Comparison of ENCODE assay signal across 12 mouse cellular contexts in genomic region chr14:25236421-25236973, GRCm38 (mm10).
DNase-seq lines count a peak whose midpoint lies in the region; ATAC-seq and TF ChIP-seq lines count a peak whose summit lies in the region.
"Had no signal": no experiment of that assay in that cellular context is flagged by ENCODE, and none has a peak within 500 bp of the region (broad histone marks: within the 10 kb centered on the region; RNA-seq: fewer than 3 reads in every experiment).

No protein-coding gene starts in this region.

- no peak for TF ChIP-seq CTCF in layer of hippocampus, adult 2 months (conservative IDR thresholded peaks at IDR 0.05)

- DNase-seq in heart, adult 8-10 months (ENCODE audit: low spot score), result peak; percentile 28
- DNase-seq in heart, embryonic 10.5 days (ENCODE audit: low spot score), result no peak
- peak; percentile 44 for DNase-seq in gastrocnemius, postnatal 10 days
- peak; percentile 53 for DNase-seq in layer of hippocampus, adult 2 months (ENCODE audit: low spot score in 2 of 2)
- DNase-seq in adipocyte (ENCODE audit: low spot score), result no peak
- DNase-seq in adrenal gland, adult 18-20 months (ENCODE audit: low spot score in 2 of 2), result no peak

- H3K27me3 ChIP-seq in heart, embryonic 10.5 days (ENCODE audit: insufficient read depth, poor library complexity, severe bottlenecking), result no peaks in the 10 kb centered on the region
- H3K27me3 ChIP-seq in neural tube, embryonic 15.5 days (replicated peaks), result no peaks in the 10 kb centered on the region
- H3K27me3 ChIP-seq in kidney, embryonic 14.5 days (ENCODE audit: control insufficient read depth, insufficient read depth, low read length), result no peaks in the 10 kb centered on the region
- H3K27me3 ChIP-seq: embryonic facial prominence, embryonic 12.5 days; neural tube, embryonic 12.5 days had no signal

- 75% methylated on average over 13 of the region's 13 CpGs for WGBS in heart, embryonic 10.5 days
- 64% methylated on average over 13 of the region's 13 CpGs for WGBS in neural tube, embryonic 15.5 days
- WGBS in kidney, embryonic 14.5 days, result 76% methylated on average over 13 of the region's 13 CpGs

- no peak overlapping the region for H3K9ac ChIP-seq in neural tube, embryonic 15.5 days (replicated peaks)
- no peak overlapping the region for H3K9ac ChIP-seq in kidney, embryonic 14.5 days (ENCODE audit: low read depth, low read length)
- H3K9ac ChIP-seq: embryonic facial prominence, embryonic 12.5 days; neural tube, embryonic 12.5 days had no signal

- no peak overlapping the region for H3K4me3 ChIP-seq in heart, embryonic 10.5 days
- H3K4me3 ChIP-seq in layer of hippocampus, adult 2 months, result no peak overlapping the region
- H3K4me3 ChIP-seq in neural tube, embryonic 15.5 days (replicated peaks), result no peak overlapping the region
- no peak overlapping the region for H3K4me3 ChIP-seq in kidney, embryonic 14.5 days (ENCODE audit: low read length)
- H3K4me3 ChIP-seq: embryonic facial prominence, embryonic 12.5 days; neural tube, embryonic 12.5 days had no signal

- no peaks in the 10 kb centered on the region for H3K36me3 ChIP-seq in heart, embryonic 10.5 days
- no peaks in the 10 kb centered on the region for H3K36me3 ChIP-seq in neural tube, embryonic 15.5 days
- no peaks in the 10 kb centered on the region for H3K36me3 ChIP-seq in kidney, embryonic 14.5 days (ENCODE audit: control insufficient read depth, insufficient read depth, low read length)
- H3K36me3 ChIP-seq: embryonic facial prominence, embryonic 12.5 days; G1E; neural tube, embryonic 12.5 days had no signal

- peaks cover 27% of the 10 kb centered on the region for H3K4me1 ChIP-seq in heart, embryonic 10.5 days
- peaks cover 14% of the 10 kb centered on the region for H3K4me1 ChIP-seq in neural tube, embryonic 15.5 days
- 0 out of 2 replicates have a peak, but pooled peaks cover 10% of the 10 kb centered on the region for H3K4me1 ChIP-seq in kidney, embryonic 14.5 days (ENCODE audit: control insufficient read depth, insufficient read depth, low read length)

- no peak overlapping the region for H3K27ac ChIP-seq in heart, embryonic 10.5 days
- peak overlapping the region; percentile 40 for H3K27ac ChIP-seq in layer of hippocampus, adult 2 months
- H3K27ac ChIP-seq in neural tube, embryonic 15.5 days (replicated peaks), result peak overlapping the region; percentile 67
- H3K27ac ChIP-seq in kidney, embryonic 14.5 days (ENCODE audit: low read depth, low read length), result no peak overlapping the region
- H3K27ac ChIP-seq: embryonic facial prominence, embryonic 12.5 days; kidney, postnatal 0 days; neural tube, embryonic 12.5 days had no signal

- H3K9me3 ChIP-seq in heart, embryonic 10.5 days, result no peaks in the 10 kb centered on the region
- no peaks in the 10 kb centered on the region for H3K9me3 ChIP-seq in neural tube, embryonic 15.5 days (replicated peaks)
- H3K9me3 ChIP-seq in kidney, embryonic 14.5 days (ENCODE audit: control insufficient read depth, low read length), result no peaks in the 10 kb centered on the region
- H3K9me3 ChIP-seq: embryonic facial prominence, embryonic 12.5 days; neural tube, embryonic 12.5 days had no signal

- no peak overlapping the region for H3K4me2 ChIP-seq in neural tube, embryonic 15.5 days
- H3K4me2 ChIP-seq in kidney, embryonic 14.5 days (replicated peaks; ENCODE audit: low read depth, low read length), result no peak overlapping the region
- H3K4me2 ChIP-seq: embryonic facial prominence, embryonic 12.5 days; neural tube, embryonic 12.5 days had no signal

- ATAC-seq in neural tube, embryonic 15.5 days (ENCODE audit: low FRiP score), result no peak; the same call in 1 of the 2 replicates
- ATAC-seq in kidney, embryonic 14.5 days (ENCODE audit: low FRiP score, low TSS enrichment), result no peak

Comparison
In these comparisons a context has a peak if more than half of its experiments do, and no peak if none do; other contexts are left out.
1. DNase-seq: peak in heart, adult 8-10 months (single experiment), gastrocnemius, postnatal 10 days (single experiment) and layer of hippocampus, adult 2 months (2 of 2); none in heart, embryonic 10.5 days (single experiment), adipocyte (single experiment) and adrenal gland, adult 18-20 months (0 of 2).
2. H3K27ac ChIP-seq: peak in layer of hippocampus, adult 2 months (single experiment) and neural tube, embryonic 15.5 days (single experiment); none in heart, embryonic 10.5 days (single experiment) and kidney, embryonic 14.5 days (single experiment).